16 mouse cellular contexts compared by ENCODE assay signal in genomic region chr16:34516891-34517398, GRCm38 (mm10). TPM values are rescaled to one million over a fixed set of nuclear protein-coding genes. Genes with fewer than 3 reads are reported as not detected.
DNase-seq lines count a peak whose midpoint lies in the region; ATAC-seq and TF ChIP-seq lines count a peak whose summit lies in the region.
"Had no signal": no experiment of that assay in that cellular context is flagged by ENCODE, and none has a peak within 500 bp of the region (broad histone marks: within the 10 kb centered on the region; RNA-seq: fewer than 3 reads in every experiment).

No protein-coding gene starts in this region.

- H3K4me1 ChIP-seq in lung, embryonic 14.5 days (ENCODE audit: insufficient read depth), result no peaks in the 10 kb centered on the region
- H3K4me1 ChIP-seq in stomach, embryonic 15.5 days, result peaks cover 13% of the 10 kb centered on the region; the same call in 1 of the 2 replicates
- no peaks in the 10 kb centered on the region for H3K4me1 ChIP-seq in stomach, postnatal 0 days (replicated peaks; ENCODE audit: control insufficient read depth, insufficient read depth)

- TF ChIP-seq EP300 in stomach, postnatal 0 days (optimal IDR thresholded peaks at IDR 0.05), result no peak

- TF ChIP-seq CTCF in lung, embryonic 14.5 days (IDR thresholded peaks at IDR 0.05; ENCODE audit: low read depth), result no peak
- TF ChIP-seq CTCF in stomach, postnatal 0 days (IDR thresholded peaks at IDR 0.05; ENCODE audit: low read depth), result no peak

- ATAC-seq in frontal cortex, adult (ENCODE audit: low TSS enrichment), result peak; percentile 50
- ATAC-seq in lung, embryonic 14.5 days (ENCODE audit: insufficient read depth), result peak; percentile 44; the same call in 1 of the 2 replicates
- ATAC-seq in stomach, embryonic 15.5 days (ENCODE audit: insufficient read depth, low FRiP score, low read depth), result no peak
- no peak for ATAC-seq in stomach, postnatal 0 days (ENCODE audit: low FRiP score, low TSS enrichment)
- ATAC-seq: liver, postnatal 0 days; midbrain, embryonic 16.5 days had no signal

- no peaks in the 10 kb centered on the region for H3K27me3 ChIP-seq in lung, embryonic 14.5 days (ENCODE audit: insufficient read depth, low read length)
- no peaks in the 10 kb centered on the region for H3K27me3 ChIP-seq in stomach, embryonic 15.5 days (replicated peaks)
- no peaks in the 10 kb centered on the region for H3K27me3 ChIP-seq in stomach, postnatal 0 days (ENCODE audit: control insufficient read depth, insufficient read depth, low read length)
- H3K27me3 ChIP-seq: embryonic facial prominence, embryonic 13.5 days had no signal

- DNase-seq in frontal cortex, postnatal 14 days (ENCODE audit: low spot score in 2 of 2), result no peak
- peak; percentile 50 for DNase-seq in lung, embryonic 14.5 days
- DNase-seq in lung, adult 18-20 months, result no peak
- DNase-seq in stomach, postnatal 0 days (ENCODE audit: low spot score), result no peak
- DNase-seq in retina, embryonic 14.5 days (ENCODE audit: low spot score), result no peak
- DNase-seq in ovary, adult 18-20 months (ENCODE audit: low spot score), result no peak
- DNase-seq: adrenal gland, adult 8-10 months; cerebellum, postnatal 25 days; heart, adult 18-20 months; kidney, adult 2 months; kidney, postnatal 4 days; liver, postnatal 0 days had no signal

- H3K9ac ChIP-seq in lung, embryonic 14.5 days, result no peak overlapping the region
- H3K9ac ChIP-seq in stomach, embryonic 15.5 days, result no peak overlapping the region
- H3K9ac ChIP-seq in stomach, postnatal 0 days (ENCODE audit: low read length), result no peak overlapping the region
- H3K9ac ChIP-seq: embryonic facial prominence, embryonic 13.5 days; liver, postnatal 0 days had no signal

- H3K27ac ChIP-seq in lung, embryonic 14.5 days (ENCODE audit: low read depth), result no peak overlapping the region
- H3K27ac ChIP-seq in stomach, embryonic 15.5 days, result 0 out of 2 replicates have a peak overlapping the region, but pooled peaks have one; percentile 21
- H3K27ac ChIP-seq in stomach, postnatal 0 days (replicated peaks), result no peak overlapping the region
- H3K27ac ChIP-seq: embryonic facial prominence, embryonic 13.5 days had no signal

- no peak overlapping the region for H3K4me3 ChIP-seq in lung, embryonic 14.5 days (ENCODE audit: low read depth, low read length)
- H3K4me3 ChIP-seq in stomach, embryonic 15.5 days (replicated peaks), result no peak overlapping the region
- no peak overlapping the region for H3K4me3 ChIP-seq in stomach, postnatal 0 days (ENCODE audit: low read depth, low read length)
- H3K4me3 ChIP-seq: embryonic facial prominence, embryonic 13.5 days had no signal

- no peaks in the 10 kb centered on the region for H3K36me3 ChIP-seq in lung, embryonic 14.5 days (ENCODE audit: insufficient read depth)
- no peaks in the 10 kb centered on the region for H3K36me3 ChIP-seq in stomach, embryonic 15.5 days
- H3K36me3 ChIP-seq in stomach, postnatal 0 days (ENCODE audit: control insufficient read depth, insufficient read depth, low read length), result no peaks in the 10 kb centered on the region
- H3K36me3 ChIP-seq: embryonic facial prominence, embryonic 13.5 days had no signal

- H3K4me2 ChIP-seq in lung, embryonic 14.5 days, result no peak overlapping the region
- no peak overlapping the region for H3K4me2 ChIP-seq in stomach, embryonic 15.5 days
- no peak overlapping the region for H3K4me2 ChIP-seq in stomach, postnatal 0 days (replicated peaks; ENCODE audit: low read depth)
- H3K4me2 ChIP-seq: embryonic facial prominence, embryonic 13.5 days had no signal

- WGBS in lung, embryonic 14.5 days, result 33% methylated on average over 12 of the region's 12 CpGs
- 74% methylated on average over 12 of the region's 12 CpGs for WGBS in stomach, embryonic 15.5 days
- 73% methylated on average over 12 of the region's 12 CpGs for WGBS in stomach, postnatal 0 days

- H3K9me3 ChIP-seq in lung, embryonic 14.5 days (ENCODE audit: low read depth, low read length), result no peaks in the 10 kb centered on the region
- H3K9me3 ChIP-seq in stomach, embryonic 15.5 days, result no peaks in the 10 kb centered on the region
- H3K9me3 ChIP-seq in stomach, postnatal 0 days (ENCODE audit: control insufficient read depth, low read length), result no peaks in the 10 kb centered on the region
- H3K9me3 ChIP-seq: embryonic facial prominence, embryonic 13.5 days had no signal

RNA-seq across cellular contexts. Expression of gene Kalrn, which starts 56.4 kb away (rescaled TPM):
- 15.0 and 17.0 TPM in 2 replicates for polyA plus RNA-seq in lung, embryonic 14.5 days (2014; fragmentation: Nextera tagmentation; extraction: Ambion mirVana)
- polyA plus RNA-seq in stomach, embryonic 15.5 days (2015; fragmentation: Nextera tagmentation; extraction: Ambion mirVana), result 19.3 and 20.7 TPM in 2 replicates
- 14.4 and 16.7 TPM in 2 replicates for polyA plus RNA-seq in stomach, postnatal 0 days (2015; fragmentation: Nextera tagmentation; extraction: Ambion mirVana)

Comparison
In these comparisons a context has a peak if more than half of its experiments do, and no peak if none do; other contexts are left out.
1. ATAC-seq: peak in frontal cortex, adult (single experiment) and lung, embryonic 14.5 days (single experiment); none in stomach, embryonic 15.5 days (single experiment) and stomach, postnatal 0 days (single experiment).